Mouse (Mus musculus): ENCODE measurements around the gene Prok1. TPM values are rescaled to one million over a fixed set of nuclear protein-coding genes. Genes with fewer than 3 reads are reported as not detected.

The Prok1 gene
- polyA plus RNA-seq, 2 experiments, result 0.03 TPM; not detected in 1

DNA sequence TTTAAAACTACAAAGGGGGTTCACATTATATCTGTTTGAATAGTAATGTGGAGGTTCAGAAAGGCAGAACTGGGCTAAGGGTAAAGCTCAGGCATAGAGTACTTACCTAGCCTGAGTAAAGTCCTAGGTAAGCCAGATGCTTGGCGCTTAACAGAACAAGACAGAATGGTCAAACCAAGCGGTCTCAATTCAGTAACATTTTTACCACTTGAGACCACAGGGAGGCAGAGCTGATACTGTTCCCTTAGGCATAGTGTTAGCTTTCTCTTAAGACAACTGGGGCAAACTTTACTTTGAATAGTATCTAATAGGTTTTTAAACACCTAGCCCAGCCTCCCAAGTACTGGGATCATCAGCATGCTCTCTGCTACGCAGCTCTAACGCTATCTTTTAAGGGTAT is 36.5 kb upstream of the Prok1 start:
- WGBS (ENCODE audit: insufficient replicate concordance), result 44% methylated on average over 4 of the region's 4 CpGs
- DNase-seq (ENCODE audit: low read depth in 3 of 3, low spot score in 3 of 3), result no peak
- no peaks in the 10 kb centered on the region for H3K36me3 ChIP-seq (replicated peaks; ENCODE audit: control insufficient read depth, insufficient read depth, low read depth)
- H3K9me3 ChIP-seq (ENCODE audit: control insufficient read depth, low read length), result no peaks in the 10 kb centered on the region
- no peak for ATAC-seq (ENCODE audit: insufficient read depth)
- no peaks in the 10 kb centered on the region for H3K27me3 ChIP-seq (ENCODE audit: control insufficient read depth, insufficient read depth, low read length)
- H3K4me3 ChIP-seq (ENCODE audit: insufficient read depth in 1 of 2, low read depth in 2 of 2, low read length in 2 of 2), result no peak overlapping the region
- TF ChIP-seq CTCF (IDR thresholded peaks at IDR 0.05; ENCODE audit: low read depth) (no peak; the same call in 1 of the 2 replicates), EP300 (IDR thresholded peaks at IDR 0.05; ENCODE audit: low read depth) (no peak)
- no peak overlapping the region for H3K27ac ChIP-seq
- H3K9ac ChIP-seq (replicated peaks), result no peak overlapping the region
- H3K4me1 ChIP-seq (replicated peaks; ENCODE audit: control insufficient read depth in 2 of 2, insufficient read depth in 2 of 2, low read length in 1 of 2), result peaks cover 3 to 7% of the 10 kb centered on the region in 2 experiments; a peak in 2 of 4 replicates
- no peak overlapping the region for H3K4me2 ChIP-seq (ENCODE audit: low read depth)

DNA sequence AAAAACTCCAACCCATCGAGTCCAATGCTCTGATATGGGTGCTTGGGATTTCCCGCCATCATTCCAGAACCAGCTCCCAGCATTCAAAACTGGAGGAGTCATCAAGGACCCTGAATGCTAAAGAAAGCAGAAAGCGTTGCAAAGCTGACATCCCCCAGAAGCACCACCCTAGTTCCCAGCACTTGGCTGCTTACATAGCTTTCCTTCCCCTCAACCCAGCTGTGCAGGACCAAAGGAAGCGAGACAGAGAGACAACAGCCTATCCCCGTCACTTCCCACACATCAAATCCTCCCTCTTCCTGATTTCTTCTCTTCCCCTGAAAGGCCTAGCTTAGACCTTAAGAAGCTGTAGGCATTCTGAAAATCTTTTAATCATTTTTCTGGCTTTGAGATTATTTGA is 35.8 kb upstream of the Prok1 start:
- ATAC-seq (ENCODE audit: insufficient read depth), result no peak
- Histone ChIP-seq H3K9ac (replicated peaks) (no peak overlapping the region), H3K9me3 (ENCODE audit: control insufficient read depth, low read length) (no peaks in the 10 kb centered on the region), H3K27me3 (ENCODE audit: control insufficient read depth, insufficient read depth, low read length) (no peaks in the 10 kb centered on the region), H3K4me1 (replicated peaks; ENCODE audit: control insufficient read depth in 2 of 2, insufficient read depth in 2 of 2, low read length in 1 of 2) (peaks cover 3 to 7% of the 10 kb centered on the region in 2 experiments; a peak in 2 of 4 replicates), H3K4me2 (ENCODE audit: low read depth) (no peak overlapping the region), H3K27ac (no peak overlapping the region), H3K36me3 (replicated peaks; ENCODE audit: control insufficient read depth, insufficient read depth, low read depth) (no peaks in the 10 kb centered on the region), H3K4me3 (ENCODE audit: insufficient read depth in 1 of 2, low read depth in 2 of 2, low read length in 2 of 2) (no peak overlapping the region)
- TF ChIP-seq CTCF (IDR thresholded peaks at IDR 0.05; ENCODE audit: low read depth), result no peak
- no peak for TF ChIP-seq EP300 (IDR thresholded peaks at IDR 0.05; ENCODE audit: low read depth)
- WGBS (ENCODE audit: insufficient replicate concordance), result 49% methylated on average over 5 of the region's 5 CpGs
- DNase-seq (ENCODE audit: low read depth in 3 of 3, low spot score in 3 of 3), result no peak

DNA sequence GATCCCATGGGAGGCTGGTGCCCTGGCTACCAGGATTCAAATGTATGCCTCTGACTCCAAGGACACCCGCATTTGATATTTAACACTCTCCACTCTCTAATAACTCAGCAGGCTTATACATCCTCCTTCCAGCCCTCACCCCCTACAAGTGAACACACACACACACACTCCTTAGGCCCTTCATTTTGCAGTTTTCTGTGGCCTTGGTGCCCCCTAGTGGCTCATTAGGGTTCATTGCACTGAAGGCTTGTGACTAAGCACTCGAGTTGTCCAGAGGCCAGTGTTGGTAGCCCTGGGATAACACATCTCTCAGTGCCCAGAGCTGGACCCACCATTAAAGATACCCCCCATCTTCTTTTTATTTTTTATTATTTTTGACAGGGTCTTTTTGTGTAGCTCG is 34.3 kb upstream of the Prok1 start:
- H3K27me3 ChIP-seq (ENCODE audit: control insufficient read depth, insufficient read depth, low read length), result no peaks in the 10 kb centered on the region
- DNase-seq (ENCODE audit: low read depth in 3 of 3, low spot score in 3 of 3) (peak; percentile 28 to 36 (median 33)), ATAC-seq (ENCODE audit: insufficient read depth) (0 out of 2 replicates have a peak, but pooled peaks have one; percentile 35)
- no peak overlapping the region for H3K9ac ChIP-seq (replicated peaks)
- no peak overlapping the region for H3K27ac ChIP-seq
- H3K4me3 ChIP-seq (ENCODE audit: insufficient read depth in 1 of 2, low read depth in 2 of 2, low read length in 2 of 2), result no peak overlapping the region
- H3K36me3 ChIP-seq (replicated peaks; ENCODE audit: control insufficient read depth, insufficient read depth, low read depth), result no peaks in the 10 kb centered on the region
- TF ChIP-seq EP300 (IDR thresholded peaks at IDR 0.05; ENCODE audit: low read depth) (no peak), CTCF (IDR thresholded peaks at IDR 0.05; ENCODE audit: low read depth) (peak; percentile 88)
- no peaks in the 10 kb centered on the region for H3K9me3 ChIP-seq (ENCODE audit: control insufficient read depth, low read length)
- no peak overlapping the region for H3K4me2 ChIP-seq (ENCODE audit: low read depth)
- 12% methylated on average over 3 of the region's 3 CpGs for WGBS (ENCODE audit: insufficient replicate concordance)
- H3K4me1 ChIP-seq (replicated peaks; ENCODE audit: control insufficient read depth in 2 of 2, insufficient read depth in 2 of 2, low read length in 1 of 2), result peaks cover 0 to 7% of the 10 kb centered on the region in 2 experiments; a peak in 1 of 4 replicates

DNA sequence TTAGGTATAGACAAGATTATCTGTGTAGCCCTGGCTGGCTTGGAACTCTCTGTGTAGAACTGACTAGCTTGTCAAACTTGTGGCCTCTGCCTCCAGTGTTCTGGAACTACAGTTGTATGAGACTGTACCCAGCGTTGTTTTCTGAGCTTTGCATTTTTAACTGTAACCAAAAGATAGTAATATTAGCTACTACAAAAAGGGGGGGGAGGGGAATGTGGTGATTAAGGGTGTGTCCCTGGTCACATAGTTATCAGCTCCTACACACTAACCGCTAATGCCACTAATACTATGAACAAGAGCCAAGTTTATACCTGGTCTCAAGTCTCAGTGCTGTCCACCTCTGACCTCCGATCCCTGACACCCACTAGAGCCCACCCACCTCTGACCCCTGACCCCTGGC is 32.9 kb upstream of the Prok1 start:
- Histone ChIP-seq H3K9ac (replicated peaks) (no peak overlapping the region), H3K9me3 (ENCODE audit: control insufficient read depth, low read length) (no peaks in the 10 kb centered on the region), H3K27me3 (ENCODE audit: control insufficient read depth, insufficient read depth, low read length) (no peaks in the 10 kb centered on the region), H3K4me3 (ENCODE audit: insufficient read depth in 1 of 2, low read depth in 2 of 2, low read length in 2 of 2) (no peak overlapping the region), H3K27ac (no peak overlapping the region), H3K36me3 (replicated peaks; ENCODE audit: control insufficient read depth, insufficient read depth, low read depth) (no peaks in the 10 kb centered on the region), H3K4me2 (ENCODE audit: low read depth) (no peak overlapping the region), H3K4me1 (replicated peaks; ENCODE audit: control insufficient read depth in 2 of 2, insufficient read depth in 2 of 2, low read length in 1 of 2) (peaks cover 0 to 4% of the 10 kb centered on the region in 2 experiments; a peak in 1 of 4 replicates)
- 41% methylated on average over 3 of the region's 3 CpGs for WGBS (ENCODE audit: insufficient replicate concordance)
- TF ChIP-seq EP300 (IDR thresholded peaks at IDR 0.05; ENCODE audit: low read depth) (no peak), CTCF (IDR thresholded peaks at IDR 0.05; ENCODE audit: low read depth) (no peak)
- peak; percentile 52; the same call in 1 of the 2 replicates for ATAC-seq (ENCODE audit: insufficient read depth)
- no peak for DNase-seq (ENCODE audit: low read depth in 3 of 3, low spot score in 3 of 3)

DNA sequence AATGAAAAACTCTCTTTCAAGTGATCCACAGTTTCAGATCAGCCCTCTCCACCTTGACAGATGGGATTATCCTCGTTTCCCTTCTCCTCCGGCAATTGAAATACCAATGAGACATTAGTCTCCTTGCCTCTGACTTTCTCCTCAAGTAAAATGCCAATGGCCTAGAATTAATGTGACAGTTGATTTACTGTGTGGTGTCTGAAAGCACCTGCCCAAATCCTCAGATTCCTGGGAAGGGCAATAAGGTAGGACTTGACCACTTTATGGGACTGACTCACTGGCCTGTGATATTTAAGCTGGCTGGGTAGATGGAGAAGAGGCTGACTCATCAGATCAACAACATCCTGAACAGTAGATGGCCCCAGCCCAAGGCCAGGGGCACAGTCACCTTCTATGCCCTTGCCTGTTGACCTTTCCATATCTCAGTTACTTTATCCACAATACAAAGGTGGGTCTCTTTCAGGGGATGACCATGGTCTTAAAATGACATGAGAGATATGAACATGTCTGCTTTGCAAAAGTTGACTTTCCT is 27.4 kb upstream of the Prok1 start:
- no peaks in the 10 kb centered on the region for H3K9me3 ChIP-seq (ENCODE audit: control insufficient read depth, low read length)
- H3K27ac ChIP-seq, result no peak overlapping the region
- TF ChIP-seq CTCF (IDR thresholded peaks at IDR 0.05; ENCODE audit: low read depth), result no peak
- no peak for TF ChIP-seq EP300 (IDR thresholded peaks at IDR 0.05; ENCODE audit: low read depth)
- no peaks in the 10 kb centered on the region for H3K4me1 ChIP-seq (replicated peaks; ENCODE audit: control insufficient read depth in 2 of 2, insufficient read depth in 2 of 2, low read length in 1 of 2)
- 64% methylated on average over 2 of the region's 2 CpGs for WGBS (ENCODE audit: insufficient replicate concordance)
- DNase-seq (ENCODE audit: low read depth in 3 of 3, low spot score in 3 of 3) (no peak), ATAC-seq (ENCODE audit: insufficient read depth) (no peak)
- no peak overlapping the region for H3K4me3 ChIP-seq (ENCODE audit: insufficient read depth in 1 of 2, low read depth in 2 of 2, low read length in 2 of 2)
- H3K36me3 ChIP-seq (replicated peaks; ENCODE audit: control insufficient read depth, insufficient read depth, low read depth), result no peaks in the 10 kb centered on the region
- no peak overlapping the region for H3K9ac ChIP-seq (replicated peaks)
- H3K4me2 ChIP-seq (ENCODE audit: low read depth), result no peak overlapping the region
- H3K27me3 ChIP-seq (ENCODE audit: control insufficient read depth, insufficient read depth, low read length), result no peaks in the 10 kb centered on the region

All from liver, embryonic 14.5 days (tissue).